Mouse (Mus musculus): Measurements from ENCODE around the gene Them4. TPM values are rescaled to one million over a fixed set of nuclear protein-coding genes. Genes with fewer than 3 reads are reported as not detected.

Them4 gene
- total RNA-seq (2012; rRNA removed) (0.81 and 0.95 TPM in 2 replicates), polyA plus RNA-seq (2012; ENCODE audit: insufficient read depth in 1 of 2, insufficient read length in 2 of 2, low read depth in 1 of 2, low replicate concordance in 2 of 2, missing spikeins in 1 of 2) (1 to 10 TPM in 1 of 2 experiments, not detected in 1; 1.4 TPM)

- Histone ChIP-seq H3K27me3 (ENCODE audit: control insufficient read depth in 1 of 2, insufficient read depth in 2 of 2, low read length in 2 of 2) (no peaks in the 10 kb centered on the region), H3K36me3 (ENCODE audit: control insufficient read depth in 1 of 2, insufficient read depth in 2 of 2, low read length in 2 of 2) (no peaks in the 10 kb centered on the region), H3K27ac (ENCODE audit: control insufficient read depth, low read depth, low read length) (peak within 1 kb of the TSS; percentile 70), H3K79me2 (ENCODE audit: control insufficient read depth, insufficient read depth, low read length, poor library complexity) (no peaks in the 10 kb centered on the region; the same call in 1 of the 2 replicates), H3K9me3 (replicated peaks; ENCODE audit: insufficient read depth, low read length) (no peaks in the 10 kb centered on the region), H3K4me3 (ENCODE audit: control insufficient read depth in 1 of 2, insufficient read depth in 1 of 2, low read depth in 2 of 2, low read length in 2 of 2) (peak within 1 kb of the TSS; percentile 67 to 72), H3K9ac (ENCODE audit: control insufficient read depth, low read depth, low read length, poor library complexity, severe bottlenecking) (peak within 1 kb of the TSS; percentile 75), H3K4me1 (ENCODE audit: control insufficient read depth in 1 of 2, insufficient read depth in 2 of 2, low read length in 2 of 2) (peaks cover 0 to 3% of the 10 kb centered on the region in 2 experiments; a peak in 1 of 4 replicates)
- DNase-seq (ENCODE audit: low read depth, low spot score) = peak; percentile 90
- TF ChIP-seq TCF12 (IDR thresholded peaks at IDR 0.05; ENCODE audit: low read depth, low read length) = peak; percentile 52; the same call in 1 of the 2 replicates
- TF ChIP-seq TAL1 (IDR thresholded peaks at IDR 0.05; ENCODE audit: low read length) = no peak
- no peak; the same call in 1 of the 2 replicates for TF ChIP-seq KAT2A (conservative IDR thresholded peaks at IDR 0.05; ENCODE audit: low read depth, low read length)
- TF ChIP-seq ZC3H11A (IDR thresholded peaks at IDR 0.05; ENCODE audit: low read depth, low read length) = no peak
- TF ChIP-seq ZKSCAN1 (IDR thresholded peaks at IDR 0.05; ENCODE audit: low read depth, low read length) = no peak
- no peak for TF ChIP-seq MEF2A (IDR thresholded peaks at IDR 0.05; ENCODE audit: extremely low read depth, insufficient replicate concordance, low read depth, low read length, poor library complexity, severe bottlenecking)
- no peak for TF ChIP-seq RCOR1 (IDR thresholded peaks at IDR 0.05; ENCODE audit: low read depth, low read length)
- no peak for TF ChIP-seq MAFK (IDR thresholded peaks at IDR 0.05; ENCODE audit: borderline replicate concordance, low read depth, low read length)
- TF ChIP-seq POLR2AphosphoS2 (IDR thresholded peaks at IDR 0.05; ENCODE audit: low read length) = peak; percentile 60; the same call in 1 of the 2 replicates
- TF ChIP-seq CTCF (IDR thresholded peaks at IDR 0.05 in 2 of 3, conservative IDR thresholded peaks at IDR 0.05 in 1 of 3; ENCODE audit: control insufficient read depth in 1 of 3, insufficient read depth in 1 of 3, low read depth in 2 of 3, low read length in 3 of 3, poor library complexity in 1 of 3, severe bottlenecking in 1 of 3) = no peak
- TF ChIP-seq SIN3A (IDR thresholded peaks at IDR 0.05; ENCODE audit: low read length) = no peak
- TF ChIP-seq CHD2 (IDR thresholded peaks at IDR 0.05; ENCODE audit: low read length) = no peak
- no peak for TF ChIP-seq MYC (IDR thresholded peaks at IDR 0.05; ENCODE audit: low read depth, low read length)
- TF ChIP-seq JUND (IDR thresholded peaks at IDR 0.05; ENCODE audit: low read depth, low read length) = no peak
- TF ChIP-seq GATA1 (IDR thresholded peaks at IDR 0.05; ENCODE audit: low read depth, low read length) = no peak
- TF ChIP-seq NELFE (IDR thresholded peaks at IDR 0.05; ENCODE audit: low read depth, low read length) = peak; percentile 39; the same call in 1 of the 2 replicates
- TF ChIP-seq POLR2A (IDR thresholded peaks at IDR 0.05; ENCODE audit: control insufficient read depth in 1 of 2, insufficient read depth in 1 of 2, low read depth in 1 of 2, low read length in 2 of 2, poor library complexity in 1 of 2) = peak; percentile 44 to 68; a peak in 2 of 4 replicates
- peak; percentile 76 for TF ChIP-seq NRF1 (IDR thresholded peaks at IDR 0.05; ENCODE audit: insufficient read depth, low read depth, low read length, poor library complexity, severe bottlenecking)
- no peak; the same call in 1 of the 2 replicates for TF ChIP-seq MAX (IDR thresholded peaks at IDR 0.05; ENCODE audit: low read length)
- TF ChIP-seq ETS1 (IDR thresholded peaks at IDR 0.05; ENCODE audit: low read depth, low read length) = no peak
- TF ChIP-seq EP300 (IDR thresholded peaks at IDR 0.05; ENCODE audit: low read depth in 1 of 2, low read length in 2 of 2) = no peak
- TF ChIP-seq USF1 (IDR thresholded peaks at IDR 0.05; ENCODE audit: low read depth, low read length) = no peak
- peak; percentile 65; the same call in 1 of the 2 replicates for TF ChIP-seq TBP (IDR thresholded peaks at IDR 0.05; ENCODE audit: low read depth, low read length)
- no peak for TF ChIP-seq ZNF384 (IDR thresholded peaks at IDR 0.05; ENCODE audit: low read depth, low read length)
- TF ChIP-seq ZMIZ1 (IDR thresholded peaks at IDR 0.05; ENCODE audit: low read depth, low read length) = no peak
- TF ChIP-seq CHD1 (IDR thresholded peaks at IDR 0.05; ENCODE audit: low read depth, low read length) = no peak
- TF ChIP-seq MYB (IDR thresholded peaks at IDR 0.05; ENCODE audit: low read depth, low read length) = no peak
- 0 out of 2 replicates have a peak, but pooled peaks have one; percentile 3 for TF ChIP-seq SMC3 (IDR thresholded peaks at IDR 0.05; ENCODE audit: low read depth, low read length)
- TF ChIP-seq USF2 (IDR thresholded peaks at IDR 0.05; ENCODE audit: borderline replicate concordance in 1 of 2, insufficient read depth in 1 of 2, low read depth in 1 of 2, low read length in 2 of 2) = no peak
- no peak for TF ChIP-seq POLR2AphosphoS5 (IDR thresholded peaks at IDR 0.05; ENCODE audit: borderline replicate concordance, low read depth, low read length)
- no peak for TF ChIP-seq RAD21 (IDR thresholded peaks at IDR 0.05; ENCODE audit: low read depth, low read length)
- 0 out of 2 replicates have a peak, but pooled peaks have one; percentile 47 for TF ChIP-seq ELF1 (IDR thresholded peaks at IDR 0.05; ENCODE audit: low read depth, low read length)
- TF ChIP-seq GABPA (IDR thresholded peaks at IDR 0.05; ENCODE audit: low read depth, low read length) = no peak
- TF ChIP-seq MAZ (IDR thresholded peaks at IDR 0.05; ENCODE audit: low read depth, low read length) = no peak
- no peak for TF ChIP-seq BHLHE40 (IDR thresholded peaks at IDR 0.05; ENCODE audit: borderline replicate concordance, low read depth, low read length)
These were observed at the start of gene Them4 for GRCm38 (mm10) chr3:94309633-94310363. Gene Them4, plus strand, starts transcription at chr3:94310089.

Measured in MEL (cell line).